Comparison of ENCODE assay signal across 25 mouse cellular contexts in the genomic region with DNA sequence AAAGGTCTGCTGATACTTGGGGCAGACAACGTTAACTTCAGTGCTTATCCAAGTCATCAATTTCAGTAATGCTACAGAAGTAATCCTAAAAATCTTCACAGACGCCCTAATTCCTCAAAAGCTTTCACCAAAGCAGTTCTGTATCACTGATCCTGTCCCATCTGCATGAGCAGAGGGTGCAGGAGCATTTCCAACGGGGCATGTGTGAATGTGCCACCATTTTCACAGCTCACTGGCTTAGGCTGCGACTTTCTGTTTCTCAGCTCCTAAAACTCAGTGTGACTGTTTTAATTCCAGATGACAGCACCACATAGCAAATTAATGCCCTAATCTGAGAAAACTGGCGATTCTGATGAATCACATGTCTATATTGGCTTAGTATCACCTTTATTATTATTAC.
"Had no signal": no experiment of that assay in that cellular context is flagged by ENCODE, and none has a peak within 500 bp of the region (broad histone marks: within the 10 kb centered on the region; RNA-seq: fewer than 3 reads in every experiment).

No protein-coding gene starts in this region.

- H3K9me3 ChIP-seq: limb, embryonic 10.5 days; limb, embryonic 13.5 days; liver, embryonic 12.5 days; liver, embryonic 15.5 days; lung, embryonic 15.5 days; megakaryocyte, embryonic 14.5 days; midbrain, embryonic 10.5 days; midbrain, embryonic 13.5 days; neural tube, embryonic 13.5 days had no signal

- ATAC-seq: liver, embryonic 12.5 days; midbrain, embryonic 13.5 days; midbrain, embryonic 16.5 days had no signal

- H3K27ac ChIP-seq: kidney, postnatal 0 days; limb, embryonic 10.5 days; limb, embryonic 13.5 days; liver, embryonic 12.5 days; liver, embryonic 15.5 days; lung, embryonic 15.5 days; midbrain, embryonic 10.5 days; midbrain, embryonic 13.5 days; neural tube, embryonic 13.5 days; stomach, postnatal 0 days had no signal

- H3K4me2 ChIP-seq: limb, embryonic 13.5 days; liver, embryonic 12.5 days; liver, embryonic 15.5 days; lung, embryonic 15.5 days; midbrain, embryonic 13.5 days; neural tube, embryonic 13.5 days had no signal

- H3K4me1 ChIP-seq: limb, embryonic 13.5 days; liver, embryonic 12.5 days; liver, embryonic 15.5 days; lung, embryonic 15.5 days; megakaryocyte, embryonic 14.5 days had no signal

- H3K9ac ChIP-seq: limb, embryonic 13.5 days; liver, embryonic 12.5 days; liver, embryonic 15.5 days; lung, embryonic 15.5 days; midbrain, embryonic 13.5 days; neural tube, embryonic 13.5 days had no signal

- H3K36me3 ChIP-seq: limb, embryonic 10.5 days; limb, embryonic 13.5 days; liver, embryonic 12.5 days; liver, embryonic 15.5 days; lung, embryonic 15.5 days; midbrain, embryonic 10.5 days; midbrain, embryonic 13.5 days; neural tube, embryonic 13.5 days had no signal

- DNase-seq: kidney, adult 2 months; kidney, postnatal 25 days; liver; lung, adult 18-20 months; lung, postnatal 10 days; lung, postnatal 36 days; right cerebral cortex, adult 18-20 months; right cerebral cortex, postnatal 14 days; right cerebral cortex, postnatal 4 days; thymus, adult 2 months; thymus, postnatal 14 days; thymus, postnatal 4 days had no signal

- H3K4me3 ChIP-seq: limb, embryonic 10.5 days; limb, embryonic 13.5 days; liver, embryonic 12.5 days; liver, embryonic 15.5 days; lung, embryonic 15.5 days; megakaryocyte, embryonic 14.5 days; midbrain, embryonic 10.5 days; midbrain, embryonic 13.5 days; myocyte; neural tube, embryonic 13.5 days had no signal

- H3K27me3 ChIP-seq: limb, embryonic 13.5 days; liver, embryonic 12.5 days; liver, embryonic 15.5 days; lung, embryonic 15.5 days; megakaryocyte, embryonic 14.5 days; midbrain, embryonic 13.5 days; neural tube, embryonic 13.5 days had no signal
